Mouse (Mus musculus) myocyte (in vitro differentiated cells): ENCODE results near the gene Cdhr4. TPM values are rescaled to one million over a fixed set of nuclear protein-coding genes. Genes with fewer than 3 reads are reported as not detected.

Source experiments
- H3K27me3 ChIP-seq: one replicate; pipeline ENCODE4 v1.6.1; 2011; ENCODE audit not compliant: control insufficient read depth, insufficient read depth, insufficient read length
- H3K36me3 ChIP-seq: one replicate; pipeline ENCODE4 v1.6.1; 2011; ENCODE audit not compliant: control insufficient read depth, insufficient read depth
- H3K4me2 ChIP-seq: one replicate; pipeline ENCODE4 v1.6.1; 2011; ENCODE audit warnings: low read depth, control low read depth
- H3K4me3 ChIP-seq: one replicate; pipeline ENCODE4 v1.5.1; 2011; ENCODE audit warnings: mild to moderate bottlenecking, control low read depth, moderate library complexity
- H3K79me2 ChIP-seq: one replicate; pipeline ENCODE4 v1.6.1; 2011; ENCODE audit not compliant: control insufficient read depth, insufficient read depth
- H3ac ChIP-seq: one replicate; pipeline ENCODE4 v1.6.1; 2011; ENCODE audit not compliant: control insufficient read depth, insufficient read length
- CEBPB ChIP-seq: IDR thresholded peaks from 2 replicates; pipeline ENCODE4 v1.6.1; 2011; ENCODE audit warnings: mild to moderate bottlenecking, moderate library complexity; ENCODE audit not compliant: poor library complexity, insufficient read depth, severe bottlenecking
- E2F4 ChIP-seq: IDR thresholded peaks from one replicate; pipeline ENCODE4 v1.6.1; 2011; ENCODE audit warnings: mild to moderate bottlenecking, control low read depth, moderate library complexity; ENCODE audit not compliant: insufficient read depth
- MAX ChIP-seq: IDR thresholded peaks from one replicate; pipeline ENCODE4 v1.6.1; 2011; ENCODE audit warnings: low read depth, mild to moderate bottlenecking, control low read depth
- MYOD1 ChIP-seq, 3 experiments: IDR thresholded peaks; one replicate each; pipeline ENCODE4 v1.6.1; 2011; ENCODE audit warnings: control low read depth in 2 of 3, low read depth in 2 of 3, mild to moderate bottlenecking in 2 of 3, moderate library complexity in 1 of 3; ENCODE audit not compliant: insufficient read length in 2 of 3, control insufficient read depth in 1 of 3
- MYOG ChIP-seq, 3 experiments: IDR thresholded peaks; one replicate each; pipeline ENCODE4 v1.6.1; 2011; ENCODE audit warnings: control low read depth in 2 of 3, low read depth in 2 of 3, mild to moderate bottlenecking in 2 of 3; ENCODE audit not compliant: insufficient read length in 2 of 3, control insufficient read depth in 1 of 3, insufficient read depth in 1 of 3
- POLR2A ChIP-seq: IDR thresholded peaks from one replicate; pipeline ENCODE4 v1.6.1; 2011; ENCODE audit warnings: low read depth, mild to moderate bottlenecking, control low read depth, moderate library complexity; ENCODE audit not compliant: insufficient read length
- POLR2AphosphoS2 ChIP-seq: IDR thresholded peaks from one replicate; pipeline ENCODE4 v1.6.1; 2011; ENCODE audit warnings: low read depth, control low read depth; ENCODE audit not compliant: insufficient read length
- REST ChIP-seq: IDR thresholded peaks from one replicate; pipeline ENCODE4 v1.6.1; 2011; ENCODE audit warnings: mild to moderate bottlenecking, control low read depth, moderate library complexity; ENCODE audit not compliant: insufficient read depth, insufficient read length
- SRF ChIP-seq: IDR thresholded peaks from one replicate; pipeline ENCODE4 v1.6.1; 2011; ENCODE audit warnings: low read depth; ENCODE audit not compliant: control insufficient read depth, insufficient read length
- TCF12 ChIP-seq: IDR thresholded peaks from one replicate; pipeline ENCODE4 v1.6.1; 2011; ENCODE audit warnings: mild to moderate bottlenecking, control low read depth; ENCODE audit not compliant: poor library complexity, insufficient read depth, severe bottlenecking
- TCF3 ChIP-seq: IDR thresholded peaks from one replicate; pipeline ENCODE4 v1.6.1; 2011; ENCODE audit warnings: low read depth, control low read depth; ENCODE audit not compliant: insufficient read length
- USF1 ChIP-seq: IDR thresholded peaks from one replicate; pipeline ENCODE4 v1.6.1; 2011; ENCODE audit warnings: low read depth, mild to moderate bottlenecking, control low read depth, moderate library complexity
- polyA plus RNA-seq: library from polyadenylated mRNA; unstranded; fragments of >200 nt; fragmentation: generic; extraction: Trizol; gene quantifications from one replicate; pipeline ENCODE4 v1.2.1, GENCODE M21; 2012; ENCODE audit warnings: missing spikeins

Cdhr4 gene
- polyA plus RNA-seq, 1 experiment: not detected

DNA sequence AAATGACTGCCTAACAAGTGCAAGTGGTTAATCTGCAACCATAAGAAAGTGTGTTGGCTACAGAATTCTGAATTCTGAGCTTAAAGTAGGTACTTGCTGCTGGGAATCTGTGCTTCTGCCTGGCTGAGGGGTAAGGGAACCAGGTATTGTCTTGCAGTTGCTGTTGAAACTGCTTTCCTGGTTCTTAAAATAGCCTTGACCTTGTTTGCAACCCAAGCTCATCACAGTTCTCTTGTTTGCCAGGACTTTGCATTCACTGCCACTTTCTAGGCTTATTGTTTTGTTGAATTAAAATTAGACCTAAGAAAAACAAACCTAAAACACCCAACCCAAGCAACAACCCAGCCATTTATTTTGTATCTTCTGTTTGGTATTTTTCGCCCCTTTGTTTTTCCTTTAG, 28.4 kb downstream of the Cdhr4 start:
- H3K79me2 ChIP-seq: peaks cover 19% of the 10 kb centered on the region
- no peaks in the 10 kb centered on the region for H3K27me3 ChIP-seq
- H3K4me3 ChIP-seq: no peak overlapping the region
- peaks cover 9% of the 10 kb centered on the region for H3K36me3 ChIP-seq
- no peak overlapping the region for H3K4me2 ChIP-seq
- TF ChIP-seq TCF12 (no peak), POLR2A (no peak), MYOD1 (IDR thresholded peaks at IDR 0.05; ENCODE audit: control insufficient read depth in 1 of 3, insufficient read length in 2 of 3, low read depth in 2 of 3) (no peak), CEBPB (no peak), POLR2AphosphoS2 (no peak), REST (no peak), E2F4 (no peak), USF1 (no peak), TCF3 (no peak), MYOG (IDR thresholded peaks at IDR 0.05; ENCODE audit: control insufficient read depth in 1 of 3, insufficient read depth in 1 of 3, insufficient read length in 2 of 3, low read depth in 2 of 3) (no peak), SRF (no peak), MAX (no peak)
- H3ac ChIP-seq: no peak overlapping the region

DNA sequence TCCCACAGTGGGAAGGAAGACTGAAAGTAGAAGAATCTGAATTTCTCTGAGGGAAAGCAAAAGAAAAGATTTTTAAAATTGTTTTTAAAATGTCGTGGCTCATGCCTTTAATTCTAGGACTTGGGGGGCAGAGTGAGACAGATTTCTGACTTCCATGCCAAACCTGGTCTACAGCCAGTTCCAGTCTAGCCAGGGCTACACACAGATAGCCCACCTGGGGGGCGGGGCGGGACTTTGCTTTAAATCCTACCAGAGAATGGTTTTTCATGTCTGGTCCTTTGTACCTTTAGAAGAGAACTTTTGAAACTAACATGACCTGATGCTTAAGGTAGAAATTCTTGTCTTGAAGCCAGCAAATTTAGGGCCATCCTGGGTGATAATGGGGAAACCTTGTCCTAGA, 30.9 kb downstream of the Cdhr4 start:
- Histone ChIP-seq H3K4me2 (no peak overlapping the region), H3K36me3 (peaks cover 13% of the 10 kb centered on the region), H3ac (no peak overlapping the region), H3K27me3 (no peaks in the 10 kb centered on the region), H3K79me2 (peaks cover 19% of the 10 kb centered on the region), H3K4me3 (no peak overlapping the region)
- TF ChIP-seq E2F4: no peak
- TF ChIP-seq REST: no peak
- no peak for TF ChIP-seq POLR2AphosphoS2
- TF ChIP-seq CEBPB: no peak
- no peak for TF ChIP-seq POLR2A
- no peak for TF ChIP-seq TCF12
- TF ChIP-seq MYOD1 (IDR thresholded peaks at IDR 0.05; ENCODE audit: control insufficient read depth in 1 of 3, insufficient read length in 2 of 3, low read depth in 2 of 3): no peak
- no peak for TF ChIP-seq MYOG (IDR thresholded peaks at IDR 0.05; ENCODE audit: control insufficient read depth in 1 of 3, insufficient read depth in 1 of 3, insufficient read length in 2 of 3, low read depth in 2 of 3)
- no peak for TF ChIP-seq USF1
- no peak for TF ChIP-seq TCF3
- no peak for TF ChIP-seq SRF
- no peak for TF ChIP-seq MAX

DNA sequence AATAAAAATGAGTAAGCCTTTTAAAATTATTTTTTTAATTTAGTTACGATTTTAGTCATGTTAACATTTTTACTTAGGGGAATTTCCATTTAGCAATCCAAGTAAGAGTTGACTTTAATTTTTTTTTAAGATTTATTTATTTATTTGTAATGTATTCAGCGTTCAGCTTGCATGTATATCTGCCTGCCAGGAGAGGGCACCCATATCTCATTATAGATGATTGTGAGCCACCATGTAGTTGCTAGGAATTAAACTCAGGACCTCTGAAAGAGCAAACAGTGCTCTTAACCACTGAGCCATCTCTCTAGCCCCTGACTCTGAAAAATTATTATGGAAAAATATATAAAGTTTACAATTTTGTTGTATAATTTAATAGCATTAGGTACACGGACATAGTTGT, 34.3 kb downstream of the Cdhr4 start:
- Histone ChIP-seq H3K79me2 (no peaks in the 10 kb centered on the region), H3K4me3 (no peak overlapping the region), H3K4me2 (no peak overlapping the region), H3K36me3 (peaks cover 15% of the 10 kb centered on the region), H3ac (no peak overlapping the region), H3K27me3 (no peaks in the 10 kb centered on the region)
- TF ChIP-seq MAX (no peak), SRF (no peak)

DNA sequence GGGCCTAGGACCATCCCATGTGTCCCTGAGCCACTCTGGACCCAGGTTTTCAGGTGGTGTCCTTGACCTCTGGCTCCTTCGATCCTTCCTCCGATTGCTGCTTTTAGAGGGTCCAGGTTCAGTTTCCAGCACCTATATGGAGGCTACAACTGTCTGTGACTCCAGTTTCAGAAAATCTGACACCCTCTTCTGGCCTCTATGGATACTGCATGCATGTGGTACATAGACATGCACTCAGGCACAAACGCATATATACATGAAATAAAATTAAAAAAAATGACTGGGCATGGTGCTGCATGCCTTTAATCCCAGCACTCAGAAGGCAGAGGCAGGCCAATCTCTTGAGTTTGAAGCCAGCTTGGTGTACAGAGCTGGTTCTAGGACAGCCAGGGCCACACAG, 35.6 kb downstream of the Cdhr4 start:
- Histone ChIP-seq H3K36me3 (peaks cover 18% of the 10 kb centered on the region), H3K27me3 (no peaks in the 10 kb centered on the region), H3K79me2 (no peaks in the 10 kb centered on the region), H3K4me2 (no peak overlapping the region), H3K4me3 (no peak overlapping the region), H3ac (no peak overlapping the region)
- TF ChIP-seq E2F4 (no peak), MAX (no peak), SRF (no peak), USF1 (no peak), CEBPB (no peak), TCF3 (no peak), TCF12 (no peak), REST (no peak), MYOG (IDR thresholded peaks at IDR 0.05; ENCODE audit: control insufficient read depth in 1 of 3, insufficient read depth in 1 of 3, insufficient read length in 2 of 3, low read depth in 2 of 3) (no peak), POLR2AphosphoS2 (no peak), POLR2A (no peak), MYOD1 (IDR thresholded peaks at IDR 0.05; ENCODE audit: control insufficient read depth in 1 of 3, insufficient read length in 2 of 3, low read depth in 2 of 3) (no peak)

DNA sequence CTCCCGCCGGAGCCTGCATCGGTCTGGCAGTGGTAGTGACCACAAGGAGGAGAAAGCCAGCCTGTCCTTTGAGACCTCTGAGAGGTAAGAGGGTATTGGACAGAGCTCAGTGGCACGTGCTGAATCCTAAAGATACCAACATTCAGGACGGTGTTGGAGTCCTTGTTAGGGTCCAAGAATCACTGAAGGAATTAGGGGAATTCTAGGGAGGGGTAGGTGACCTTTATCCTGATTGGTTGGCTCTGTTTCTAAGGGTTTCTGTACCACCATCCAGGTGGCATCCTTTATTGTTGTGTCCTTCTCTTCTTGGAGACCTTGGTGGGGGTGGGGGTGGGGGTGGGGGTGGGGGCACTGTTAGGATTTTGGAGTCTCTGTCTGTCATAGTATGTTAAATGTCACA, 39.8 kb downstream of the Cdhr4 start:
- H3K36me3 ChIP-seq: peaks cover 6% of the 10 kb centered on the region
- H3K79me2 ChIP-seq: no peaks in the 10 kb centered on the region
- no peak overlapping the region for H3ac ChIP-seq
- H3K4me3 ChIP-seq: no peak overlapping the region
- no peak overlapping the region for H3K4me2 ChIP-seq
- no peaks in the 10 kb centered on the region for H3K27me3 ChIP-seq
- TF ChIP-seq SRF (no peak), REST (no peak), USF1 (no peak), POLR2AphosphoS2 (no peak), TCF3 (no peak), E2F4 (no peak), CEBPB (no peak), MYOD1 (IDR thresholded peaks at IDR 0.05; ENCODE audit: control insufficient read depth in 1 of 3, insufficient read length in 2 of 3, low read depth in 2 of 3) (no peak), TCF12 (no peak), POLR2A (no peak), MYOG (IDR thresholded peaks at IDR 0.05; ENCODE audit: control insufficient read depth in 1 of 3, insufficient read depth in 1 of 3, insufficient read length in 2 of 3, low read depth in 2 of 3) (no peak), MAX (no peak)
